Mouse (Mus musculus): ENCODE measurements around the gene Zfp706.
"Not testable (repeated sequence)": the region's sequence is repeated elsewhere in the genome, so short reads cannot be mapped to it uniquely, and the experiment has no call there.

The Zfp706 gene

DNA sequence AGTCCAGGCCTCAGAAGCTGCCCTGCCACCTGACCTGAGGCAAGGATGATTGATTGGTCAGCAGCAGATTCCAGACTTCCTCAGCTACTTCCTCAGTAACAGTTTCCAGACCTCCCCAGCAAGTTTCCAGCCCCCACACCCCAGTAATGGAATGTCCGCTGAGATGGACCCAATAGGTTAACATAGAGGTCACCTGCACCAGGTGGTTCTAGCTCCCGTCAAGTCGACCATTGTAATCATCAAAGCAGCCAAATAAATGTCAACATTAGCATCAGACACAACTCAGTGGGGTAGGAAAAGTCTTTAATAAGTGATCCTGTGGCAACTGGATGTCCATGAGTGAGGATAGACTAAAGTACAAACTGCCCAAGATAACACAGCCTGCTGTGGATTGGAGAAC is 3.7 kb upstream of the Zfp706 start:
- DNase-seq (ENCODE audit: low spot score in 2 of 2): no peak

DNA sequence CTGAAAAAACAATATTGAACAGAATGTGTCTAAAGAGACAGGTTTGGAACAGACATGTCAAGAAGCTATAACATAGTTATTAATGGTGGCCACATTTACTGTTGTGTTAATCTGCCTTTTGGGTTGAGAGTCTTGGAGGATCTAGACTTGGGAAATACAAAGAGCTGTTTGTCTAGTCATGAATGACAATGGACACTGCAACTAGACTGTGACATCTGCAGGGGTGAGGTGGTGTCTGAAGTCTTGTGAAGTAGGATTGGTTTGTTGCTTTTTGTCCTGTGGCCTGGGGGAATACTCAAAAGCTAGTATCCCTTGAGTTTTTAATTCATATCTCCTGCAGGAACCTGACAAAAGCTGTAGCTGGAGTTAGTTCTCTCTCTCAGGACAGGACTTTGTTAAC is 973 bp upstream of the Zfp706 start:
- DNase-seq (ENCODE audit: low spot score in 2 of 2): no peak

DNA sequence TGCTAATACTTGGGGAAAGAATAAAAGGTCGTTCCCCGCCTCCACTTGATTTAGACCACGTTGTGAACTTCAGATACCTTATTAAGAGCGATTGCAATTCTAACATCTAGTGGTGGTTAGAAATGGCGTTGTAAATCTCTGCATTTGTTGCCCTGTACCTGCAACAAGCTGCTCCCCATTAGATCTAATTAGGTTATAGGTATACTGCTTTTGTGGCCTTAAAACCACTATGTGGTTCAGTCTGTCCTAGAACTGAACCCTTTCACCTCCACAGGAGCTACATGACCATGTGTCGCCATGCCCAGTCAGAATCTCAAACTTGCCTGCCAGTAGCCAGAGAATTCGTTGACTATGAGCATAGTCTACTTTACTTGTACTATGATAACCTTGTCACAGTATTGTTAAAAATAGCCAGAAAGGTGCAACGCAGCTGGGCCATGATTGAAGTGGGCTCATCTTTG is 416 bp upstream of the Zfp706 start:
- no peak for DNase-seq (ENCODE audit: low spot score in 2 of 2)

DNA sequence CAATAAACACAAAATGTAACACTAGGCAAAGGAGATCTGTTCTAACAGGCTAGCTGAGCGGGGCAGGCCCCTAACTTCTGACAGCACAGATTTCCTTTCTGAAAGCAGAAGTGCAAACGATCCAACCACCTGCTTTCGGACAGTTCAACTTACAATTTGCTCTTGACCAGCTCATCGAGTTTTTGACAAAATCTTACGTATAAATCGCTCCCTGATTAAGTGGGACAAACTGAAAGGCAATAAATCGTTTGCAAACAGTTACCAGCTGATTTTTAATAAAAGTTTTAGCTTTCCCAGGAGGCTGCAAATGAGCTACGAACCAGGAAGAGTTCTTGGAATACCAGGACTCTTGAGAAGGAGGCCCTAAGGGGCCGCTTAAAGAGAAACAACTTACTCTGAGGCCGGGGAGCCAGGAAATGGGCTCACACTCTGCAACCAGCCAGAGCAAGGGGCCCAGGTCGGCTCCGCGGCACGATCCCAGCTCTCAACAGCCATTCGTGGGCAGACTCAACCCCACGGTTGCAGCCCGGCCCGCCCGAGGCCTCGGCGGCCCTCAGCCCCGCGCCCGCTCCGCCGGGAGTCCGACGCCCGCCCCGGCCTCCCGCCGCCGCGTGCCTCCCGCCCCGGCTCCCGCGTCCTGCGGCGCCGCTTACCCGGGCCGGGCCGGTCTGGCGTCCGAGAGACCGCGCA is 953 bp downstream of the Zfp706 start:
- DNase-seq (ENCODE audit: low spot score in 2 of 2): peak in 1 of 2 experiments; percentile 47

DNA sequence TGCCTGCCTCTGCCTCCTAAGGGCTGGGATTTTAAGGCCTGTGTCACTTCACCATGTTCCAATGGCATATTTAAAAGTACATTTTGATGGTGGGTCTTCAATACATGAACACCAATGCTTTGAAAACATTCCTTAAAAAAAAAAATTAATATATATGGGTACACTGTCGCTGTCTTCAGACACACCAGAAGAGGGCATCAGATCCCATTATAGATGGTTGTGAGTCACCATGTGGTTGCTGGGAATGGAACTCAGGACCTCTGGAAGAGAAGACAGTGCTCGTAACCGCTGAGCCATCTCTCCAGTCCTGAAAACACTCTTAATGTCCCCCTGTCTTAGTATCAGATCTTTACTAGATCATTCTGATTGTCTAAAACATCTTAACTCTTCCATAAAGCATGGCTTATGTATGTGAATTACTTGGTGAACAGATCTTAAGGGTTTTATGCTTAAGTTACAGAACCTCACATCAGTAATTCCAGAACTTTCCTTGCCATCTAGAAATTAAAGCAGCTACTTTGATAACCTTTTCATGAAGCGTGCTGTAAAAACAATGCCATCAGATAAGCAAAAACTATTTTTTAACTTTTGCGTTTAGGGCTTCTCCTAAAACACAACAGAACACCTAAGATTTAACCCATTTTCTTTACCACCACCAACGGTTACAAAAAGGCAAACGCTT is 1.6 kb downstream of the Zfp706 start:
- no peak for DNase-seq (ENCODE audit: low spot score in 2 of 2)

DNA sequence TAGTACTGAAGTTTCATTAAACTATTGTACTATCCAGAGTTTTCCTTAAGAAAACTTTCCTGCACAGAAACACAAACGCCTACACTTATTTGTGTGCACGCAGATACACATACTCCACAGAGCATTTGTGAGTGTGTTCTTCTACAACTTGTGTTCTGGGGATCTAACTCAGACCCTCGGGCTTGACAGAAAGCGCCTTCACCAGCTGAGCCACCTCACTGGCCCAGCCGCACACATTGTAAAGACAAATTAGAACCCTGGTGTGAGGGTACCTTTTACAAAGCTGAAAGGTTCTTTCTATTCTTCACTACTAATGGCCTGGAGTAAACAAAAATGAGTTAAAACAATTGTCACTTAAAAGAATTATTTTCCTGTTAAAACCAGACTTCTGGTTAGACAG is 2.7 kb downstream of the Zfp706 start:
- no peak for DNase-seq (ENCODE audit: low spot score in 2 of 2)

DNA sequence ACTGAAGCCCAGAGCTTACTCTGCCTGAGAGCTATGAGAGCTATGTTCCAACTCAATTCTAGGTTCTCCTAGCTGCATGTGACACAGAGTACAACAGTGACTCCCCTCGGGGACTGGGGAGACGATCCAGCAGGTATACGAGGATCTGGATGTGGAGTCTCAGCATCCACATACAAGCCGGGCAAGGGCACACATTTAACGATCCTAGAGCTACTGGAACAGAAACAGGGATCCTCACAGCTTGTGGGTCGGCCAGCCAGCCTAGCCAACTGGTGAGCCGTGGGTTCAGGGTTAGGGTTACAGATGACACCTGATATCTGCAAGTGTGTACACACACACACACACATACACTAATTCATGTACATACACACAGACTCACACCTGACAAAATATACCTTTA is 5.3 kb downstream of the Zfp706 start:
- no peak for DNase-seq (ENCODE audit: low spot score in 2 of 2)

DNA sequence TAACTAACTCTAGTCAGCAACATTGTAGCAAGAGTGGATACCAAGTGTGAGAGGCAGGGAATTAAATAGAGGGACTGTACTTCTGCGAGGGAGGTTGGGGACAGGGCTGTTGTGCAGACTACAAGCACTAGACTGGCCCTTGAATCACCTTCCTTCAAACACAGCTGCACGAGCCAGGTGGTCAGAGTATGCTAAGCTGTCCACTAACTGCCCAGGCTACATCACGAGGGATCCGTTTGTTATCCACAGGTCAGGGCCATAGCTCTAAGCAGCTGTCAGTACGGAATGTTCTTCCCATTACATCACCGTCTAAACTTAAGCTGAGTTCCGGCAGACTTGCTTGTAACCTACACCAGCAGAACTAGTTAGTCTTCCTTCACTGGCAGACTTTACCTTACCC is 8.0 kb downstream of the Zfp706 start:
- DNase-seq (ENCODE audit: low spot score in 2 of 2): not testable (repeated sequence)

DNA sequence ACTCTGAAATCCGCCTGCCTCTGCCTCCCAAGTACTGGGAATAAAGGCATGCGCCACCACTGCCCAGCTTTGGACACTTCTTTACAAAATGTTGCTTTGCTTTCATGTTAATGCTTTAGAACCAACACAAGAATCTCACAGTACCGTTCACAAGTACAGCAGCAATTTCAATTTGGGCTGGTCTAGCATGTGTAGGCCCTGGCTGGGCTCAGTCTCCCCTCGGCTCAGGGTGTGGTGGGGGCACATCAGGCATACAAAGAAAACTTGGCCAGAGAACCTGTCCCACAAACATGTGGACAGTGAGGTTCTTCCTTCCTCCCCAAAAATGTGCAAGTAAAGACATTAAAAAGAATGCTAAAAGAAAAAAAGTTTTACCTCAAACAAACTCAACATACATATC is 12.4 kb downstream of the Zfp706 start:
- DNase-seq (ENCODE audit: low spot score in 2 of 2): no peak

DNA sequence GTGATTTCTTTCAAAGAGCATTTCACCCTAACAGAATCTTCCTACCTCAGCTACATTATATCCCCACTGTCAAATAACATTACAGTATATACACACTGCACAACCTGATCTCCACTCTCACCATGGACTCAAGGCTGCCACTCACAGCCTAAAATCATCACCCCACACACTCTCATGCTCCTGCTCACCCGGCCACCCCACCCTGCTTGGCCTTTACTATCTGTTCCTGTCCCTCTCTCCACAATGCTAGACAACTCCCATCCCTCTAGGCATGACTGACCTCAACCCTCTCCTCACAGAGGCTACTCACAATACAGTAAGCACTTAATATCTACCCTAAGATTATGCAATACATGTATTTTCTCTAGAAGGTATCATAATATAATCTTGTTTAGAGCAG is 12.9 kb downstream of the Zfp706 start:
- DNase-seq (ENCODE audit: low spot score in 2 of 2): no peak

DNA sequence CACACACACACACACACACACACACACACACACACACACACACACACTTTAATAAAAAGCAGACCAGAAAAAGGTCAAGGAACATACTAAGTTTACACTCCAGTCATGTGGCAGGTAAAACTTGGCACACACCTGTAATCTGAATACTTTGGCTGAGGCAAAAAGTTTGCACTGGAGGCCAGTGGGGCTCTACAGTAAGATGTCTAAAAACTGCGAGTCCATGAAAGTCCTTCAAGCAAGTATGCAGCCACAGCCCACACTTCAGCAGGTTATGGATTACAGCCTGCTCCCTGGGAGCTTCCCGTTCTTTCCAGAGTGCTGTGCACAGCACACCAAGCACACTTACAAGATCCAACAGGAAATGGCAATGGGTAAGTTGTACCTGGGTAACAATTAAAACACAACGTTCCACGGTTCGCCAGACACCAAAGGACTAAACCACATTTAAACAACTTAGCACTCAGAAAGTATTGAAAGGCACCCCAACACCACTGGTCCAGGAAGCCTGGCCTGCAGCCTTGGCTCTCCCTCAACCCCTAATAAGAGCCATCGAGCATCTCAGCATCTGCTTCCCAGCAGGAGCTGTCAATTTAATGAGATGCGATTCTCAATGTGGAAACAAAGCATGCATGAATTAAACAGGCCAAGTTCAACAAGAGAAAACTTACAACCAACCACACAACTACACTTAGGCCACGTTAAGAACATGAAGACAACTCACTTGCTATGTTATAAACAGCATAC is 14.0 kb downstream of the Zfp706 start:
- DNase-seq (ENCODE audit: low spot score in 2 of 2): no peak

DNA sequence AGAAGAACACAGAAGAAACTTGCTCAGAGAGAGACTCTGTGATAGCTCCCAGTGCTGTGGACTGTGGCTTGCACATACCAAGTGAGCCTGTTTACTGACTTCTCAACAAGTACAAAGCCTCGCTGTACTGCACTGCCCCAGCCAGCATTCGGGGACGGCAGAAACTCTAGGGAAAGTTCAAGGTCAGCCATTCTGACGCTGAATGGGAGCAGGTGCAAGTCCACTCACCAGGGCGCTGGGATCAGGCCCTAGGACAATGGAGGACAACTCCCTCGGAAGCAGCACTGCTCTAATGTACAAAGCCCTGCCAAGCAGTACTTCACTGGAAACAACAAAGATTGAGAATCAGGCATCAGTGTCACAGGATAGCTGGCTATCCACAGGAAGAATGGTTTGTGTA is 16.2 kb downstream of the Zfp706 start:
- no peak for DNase-seq (ENCODE audit: low spot score in 2 of 2)

DNA sequence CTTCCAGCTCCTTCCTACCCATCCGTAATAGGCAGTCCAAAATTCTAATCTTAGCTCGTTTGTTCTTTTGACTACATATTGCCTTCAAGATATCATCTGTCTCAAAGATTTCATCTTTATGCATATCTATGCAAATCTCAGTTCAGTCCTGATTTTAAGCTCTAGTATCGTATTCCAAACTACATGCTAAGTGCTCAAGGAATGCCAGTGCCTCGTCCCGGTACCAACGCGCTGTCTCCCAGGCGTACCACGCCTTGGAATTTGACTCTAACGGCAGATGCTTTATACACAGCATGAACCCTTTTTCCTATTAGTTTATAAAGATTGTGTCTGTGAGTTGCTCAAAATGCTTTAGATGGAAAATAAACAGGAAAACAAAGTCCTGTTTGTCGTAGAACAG is 17.7 kb downstream of the Zfp706 start:
- no peak for DNase-seq (ENCODE audit: low spot score in 2 of 2)

DNA sequence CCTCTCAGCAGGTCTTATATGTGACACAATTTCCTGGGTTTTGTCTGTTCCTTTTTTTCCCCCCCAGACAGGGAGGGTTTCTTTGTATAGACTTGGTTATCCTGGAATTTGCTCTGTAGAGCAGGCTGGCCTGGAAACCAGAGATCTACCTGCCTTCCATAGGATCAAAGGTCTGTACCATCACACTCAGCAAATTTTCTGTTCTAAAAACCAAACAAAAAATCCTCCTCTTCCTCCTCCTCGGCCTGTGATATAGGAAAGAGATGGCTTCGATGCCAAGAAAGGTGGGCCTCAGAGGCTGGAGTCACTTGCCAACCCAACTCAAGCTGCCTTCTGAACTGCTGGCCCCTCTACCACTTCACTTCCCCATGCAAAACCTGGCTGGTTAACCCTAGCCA is 18.9 kb downstream of the Zfp706 start:
- DNase-seq (ENCODE audit: low spot score in 2 of 2): no peak

DNA sequence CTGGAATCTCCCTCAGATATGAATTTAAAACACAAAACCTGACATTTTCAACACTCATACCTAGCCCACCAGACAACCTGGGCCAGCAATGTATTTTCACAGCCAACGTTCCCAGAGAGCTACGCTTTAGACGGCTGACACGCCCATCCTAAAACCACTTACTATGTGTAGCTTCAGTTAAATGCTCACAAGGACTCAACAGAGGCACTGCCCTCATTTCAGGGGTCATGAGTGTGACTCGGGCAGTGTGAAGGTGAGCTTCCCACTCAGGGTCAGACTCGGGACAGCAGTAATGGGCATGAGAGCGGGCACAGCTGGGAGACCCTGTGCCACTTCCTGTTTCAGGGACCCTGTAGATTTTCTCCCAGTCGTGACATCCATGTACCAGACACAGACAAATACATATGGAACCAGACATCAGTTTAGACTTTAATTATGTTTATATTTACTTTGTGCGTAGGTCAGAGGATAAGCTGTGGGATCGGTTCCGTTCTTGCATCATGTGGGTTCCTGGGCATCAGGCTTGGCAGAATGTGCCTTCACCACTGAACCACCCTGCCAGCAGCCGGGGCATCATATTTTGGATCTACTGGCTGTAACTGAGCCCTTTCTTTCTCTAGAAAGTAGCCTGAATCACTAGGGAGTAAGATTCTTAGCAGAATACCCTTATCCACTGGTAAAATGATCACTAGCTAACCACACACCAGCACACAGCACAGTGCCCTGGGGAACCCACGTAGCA is 19.4 kb downstream of the Zfp706 start:
- DNase-seq (ENCODE audit: low spot score in 2 of 2): peak in 1 of 2 experiments; percentile 23

DNA sequence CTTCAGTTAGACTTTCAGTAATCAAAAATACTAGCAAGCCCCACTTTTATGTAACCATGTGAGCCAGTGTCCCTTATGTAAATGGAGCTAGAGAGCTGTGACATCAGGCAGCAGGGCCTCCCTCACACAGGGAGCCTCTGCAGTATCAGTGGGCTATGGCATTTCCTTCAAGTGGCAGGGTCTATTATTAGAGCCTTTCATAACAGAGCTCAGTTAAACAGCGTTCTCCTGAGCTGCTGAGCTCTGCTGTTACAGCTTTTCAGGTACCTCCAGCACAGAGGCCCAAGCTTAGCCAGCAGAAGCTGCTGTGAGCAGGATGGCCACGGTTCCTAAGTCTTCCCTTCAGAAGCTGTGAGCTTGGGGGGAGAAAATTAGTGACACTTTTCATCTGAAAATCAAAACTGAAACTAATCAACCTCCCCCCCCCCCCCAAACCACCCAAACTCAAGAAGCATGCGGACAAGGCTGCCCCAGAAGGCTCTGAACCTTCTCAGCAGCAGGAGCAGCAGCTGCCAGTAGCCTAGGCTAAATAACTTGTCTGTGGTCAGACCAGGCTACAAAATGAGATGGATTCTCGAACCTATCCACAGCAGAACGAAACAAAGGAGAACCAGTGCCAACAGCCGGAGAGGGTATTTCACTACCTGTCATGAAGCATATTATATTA is 20.2 kb downstream of the Zfp706 start:
- peak in 1 of 2 experiments; percentile 42 for DNase-seq (ENCODE audit: low spot score in 2 of 2)

DNA sequence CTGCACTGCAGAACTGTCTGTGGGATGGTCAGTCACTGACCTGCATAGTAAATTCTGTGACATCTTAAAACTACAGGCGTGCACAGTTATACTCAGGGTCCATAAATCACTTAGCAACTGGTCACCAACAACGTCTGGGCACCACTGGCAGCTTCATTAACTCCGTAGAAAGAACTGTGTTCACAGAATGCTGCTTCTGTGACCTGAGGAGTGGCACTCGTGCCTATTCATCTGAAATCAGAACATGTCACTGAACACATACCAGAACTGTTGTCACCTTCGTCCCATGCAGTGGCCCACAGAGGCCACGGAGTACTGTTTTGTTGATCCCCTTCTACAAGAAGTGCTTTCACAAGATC is 22.0 kb downstream of the Zfp706 start:
- DNase-seq (ENCODE audit: low spot score in 2 of 2): peak in 1 of 2 experiments; percentile 18

DNA sequence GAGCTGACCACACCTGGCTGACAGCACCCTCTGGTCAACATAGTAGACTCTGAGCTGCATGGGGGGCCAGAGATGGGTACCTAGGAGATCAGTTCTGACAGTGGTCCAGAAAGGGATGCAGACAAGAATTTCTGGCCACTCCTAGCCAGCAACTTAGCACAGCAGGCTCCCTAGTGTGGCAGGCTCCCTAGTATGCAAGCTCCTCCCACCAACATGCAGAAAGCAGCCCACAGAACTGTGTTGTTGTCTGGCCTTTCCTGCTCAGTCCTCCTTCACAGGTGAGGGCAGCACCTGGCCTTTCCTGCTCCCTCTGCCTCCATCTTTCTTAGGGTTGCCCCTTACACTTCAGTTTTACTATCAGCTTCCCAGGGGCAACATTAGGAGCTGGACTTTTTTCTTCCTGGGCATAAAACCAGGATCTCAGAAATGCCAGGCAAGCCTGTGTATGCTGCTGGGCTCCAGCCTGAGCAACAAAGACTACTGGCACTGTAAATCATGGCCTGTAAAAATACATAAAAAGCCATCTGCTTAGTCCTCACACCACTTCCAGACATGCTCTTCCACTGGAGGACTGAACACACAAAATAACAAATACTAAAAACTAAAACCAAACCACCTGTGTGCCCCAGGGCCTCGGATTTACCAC is 22.5 kb downstream of the Zfp706 start:
- DNase-seq (ENCODE audit: low spot score in 2 of 2): peak in 1 of 2 experiments; percentile 16

DNA sequence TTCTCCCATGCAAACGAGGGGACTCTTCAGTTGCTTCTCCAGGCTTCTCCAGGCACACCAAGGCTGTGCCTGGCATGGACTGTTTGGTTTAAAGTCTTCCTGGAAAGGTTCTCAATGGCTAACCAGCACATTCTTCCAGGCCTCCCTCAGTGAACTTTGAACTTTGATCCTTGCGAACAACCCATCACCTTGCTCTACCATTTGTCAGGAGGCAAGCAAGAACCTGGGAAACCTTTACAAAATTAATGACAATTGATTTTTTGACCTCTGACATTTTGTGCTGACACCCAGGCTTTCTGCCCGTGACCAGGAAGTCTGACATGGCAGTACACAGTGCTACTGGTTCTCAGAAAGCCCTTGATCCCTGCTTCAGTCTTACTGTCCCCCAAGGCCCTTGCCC is 24.1 kb downstream of the Zfp706 start:
- DNase-seq (ENCODE audit: low spot score in 2 of 2): peak in 1 of 2 experiments; percentile 19

DNA sequence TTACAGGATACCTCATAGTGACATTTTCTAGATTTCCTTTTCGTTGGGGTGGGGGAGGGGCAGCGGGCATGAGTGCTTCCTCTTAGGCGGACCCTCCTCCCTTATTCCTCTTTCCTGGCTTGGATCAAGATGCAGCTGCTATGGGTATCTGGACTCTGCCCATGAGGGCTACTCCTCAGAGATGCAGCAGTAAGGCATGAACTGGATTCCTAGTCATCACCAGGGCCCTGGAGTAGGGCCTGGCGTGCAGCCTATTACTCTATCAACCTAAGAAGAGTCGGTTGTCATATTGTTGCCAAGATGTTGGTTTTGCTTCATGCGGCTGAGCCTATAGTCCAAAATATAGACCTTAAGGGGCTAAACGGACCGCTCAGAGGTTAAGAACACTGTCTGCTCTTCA is 27.3 kb downstream of the Zfp706 start:
- peak in 1 of 2 experiments; percentile 32 for DNase-seq (ENCODE audit: low spot score in 2 of 2)

Measured in right cerebral cortex, postnatal 10 days (tissue).